ENCODE assay signal across 10 mouse cellular contexts in genomic region chr4:107121165-107121943, GRCm38 (mm10). TPM values are rescaled to one million over a fixed set of nuclear protein-coding genes. Genes with fewer than 3 reads are reported as not detected.
DNase-seq lines count a peak whose midpoint lies in the region; ATAC-seq and TF ChIP-seq lines count a peak whose summit lies in the region.
"Had no signal": no experiment of that assay in that cellular context is flagged by ENCODE, and none has a peak within 500 bp of the region (broad histone marks: within the 10 kb centered on the region; RNA-seq: fewer than 3 reads in every experiment).

No protein-coding gene starts in this region.

- peak; percentile 10; the same call in 1 of the 2 replicates for ATAC-seq in intestine, embryonic 16.5 days
- ATAC-seq: Patski had no signal

- H3K27ac ChIP-seq in layer of hippocampus, adult 2 months = no peak overlapping the region
- H3K27ac ChIP-seq in gastrocnemius, adult 2 months = no peak overlapping the region
- H3K27ac ChIP-seq in intestine, embryonic 16.5 days (ENCODE audit: low read length) = no peak overlapping the region

- H3K9ac ChIP-seq in intestine, embryonic 16.5 days (ENCODE audit: low read depth, low read length) = no peak overlapping the region

- intact Hi-C loops in gastrocnemius, adult 2 months (cut with DNase I) = loop anchor here (5.0 kb wide), 2 partner anchors 129 to 284 kb away; no protein-coding TSS in a partner anchor

- 57% methylated on average over 12 of the region's 12 CpGs for WGBS in intestine, embryonic 16.5 days

- TF ChIP-seq CTCF in layer of hippocampus, adult 2 months (conservative IDR thresholded peaks at IDR 0.05) = peak; percentile 59
- peak; percentile 64 for TF ChIP-seq CTCF in gastrocnemius, adult 2 months (IDR thresholded peaks at IDR 0.05)

- no peaks in the 10 kb centered on the region for H3K36me3 ChIP-seq in intestine, embryonic 16.5 days (ENCODE audit: control insufficient read depth, insufficient read depth, low read length)

- H3K27me3 ChIP-seq in intestine, embryonic 16.5 days (replicated peaks; ENCODE audit: control insufficient read depth, insufficient read depth, low read length) = no peaks in the 10 kb centered on the region
- H3K27me3 ChIP-seq: Patski had no signal

- DNase-seq in layer of hippocampus, adult 2 months (ENCODE audit: low spot score in 2 of 2) = no peak
- DNase-seq in layer of hippocampus, adult 8-10 months (ENCODE audit: low spot score in 2 of 2) = no peak
- DNase-seq in cerebellum, adult 18-20 months = peak; percentile 15 to 22
- DNase-seq in gastrocnemius, adult 2 months = peak; percentile 64
- DNase-seq in lung, postnatal 4 days = peak; percentile 52 to 55
- peak; percentile 23 for DNase-seq in yolk sac, embryonic 10.5 days (ENCODE audit: low spot score)
- DNase-seq in spleen, postnatal 36 days (ENCODE audit: low spot score in 2 of 2) = no peak

- H3K4me1 ChIP-seq in intestine, embryonic 16.5 days (ENCODE audit: control insufficient read depth, insufficient read depth, low read length) = peaks cover 7% of the 10 kb centered on the region; the same call in 1 of the 2 replicates

- no peak overlapping the region for H3K4me2 ChIP-seq in intestine, embryonic 16.5 days (ENCODE audit: low read depth, low read length)

- H3K4me3 ChIP-seq in layer of hippocampus, adult 2 months = no peak overlapping the region
- no peak overlapping the region for H3K4me3 ChIP-seq in gastrocnemius, adult 2 months
- H3K4me3 ChIP-seq in intestine, embryonic 16.5 days (ENCODE audit: low read length) = no peak overlapping the region

- H3K9me3 ChIP-seq in intestine, embryonic 16.5 days (ENCODE audit: control insufficient read depth, low read length) = no peaks in the 10 kb centered on the region

RNA-seq across cellular contexts. Expression of gene Cdcp2, which starts 24.7 kb away (rescaled TPM):
- not detected for total RNA-seq in layer of hippocampus, adult 2 months (2021)
- total RNA-seq in layer of hippocampus, adult 8-10 months (2022) = not detected
- not detected for total RNA-seq in gastrocnemius, adult 2 months (2021)
- not detected in 2 replicates for polyA plus RNA-seq in intestine, embryonic 16.5 days (2015; fragmentation: Nextera tagmentation; extraction: Ambion mirVana)
- polyA plus RNA-seq: Patski; small intestine, adult 2 months had no signal

RNA-seq across cellular contexts. Expression of gene Cyb5rl, which starts 54.6 kb away (rescaled TPM):
- 1 to 10 TPM; 3.9 to 9.6 TPM for total RNA-seq in layer of hippocampus, adult 2 months (2021)
- 10 to 100 TPM in 1 of 4 experiments, 1 to 10 TPM in 3; 6.0 to 10.5 (median 7.5) TPM for total RNA-seq in layer of hippocampus, adult 8-10 months (2022)
- total RNA-seq in gastrocnemius, adult 2 months (2021) = 10 to 100 TPM; 16.3 to 20.1 TPM
- polyA plus RNA-seq in intestine, embryonic 16.5 days (2015; fragmentation: Nextera tagmentation; extraction: Ambion mirVana) = 7.2 and 7.7 TPM in 2 replicates

RNA-seq across cellular contexts. Expression of gene Mrpl37, which starts 54.7 kb away (rescaled TPM):
- total RNA-seq in layer of hippocampus, adult 2 months (2021) = 10 to 100 TPM; 59.4 to 59.9 TPM
- total RNA-seq in layer of hippocampus, adult 8-10 months (2022) = 10 to 100 TPM; 55.4 to 67.1 (median 61.9) TPM
- 10 to 100 TPM; 80.8 to 97.5 TPM for total RNA-seq in gastrocnemius, adult 2 months (2021)
- polyA plus RNA-seq in intestine, embryonic 16.5 days (2015; fragmentation: Nextera tagmentation; extraction: Ambion mirVana) = 112 and 117 TPM in 2 replicates

RNA-seq across cellular contexts. Expression of gene Tmem59, which starts 56.8 kb away (rescaled TPM):
- 100 to 1,000 TPM; 207 TPM for total RNA-seq in layer of hippocampus, adult 2 months (2021)
- total RNA-seq in layer of hippocampus, adult 8-10 months (2022) = 100 to 1,000 TPM; 213 to 240 (median 224) TPM
- 10 to 100 TPM; 68.2 to 84.3 TPM for total RNA-seq in gastrocnemius, adult 2 months (2021)
- 449 TPM in 2 replicates for polyA plus RNA-seq in intestine, embryonic 16.5 days (2015; fragmentation: Nextera tagmentation; extraction: Ambion mirVana)

RNA-seq across cellular contexts. Expression of gene Tceanc2, which starts 57.6 kb away (rescaled TPM):
- total RNA-seq in layer of hippocampus, adult 2 months (2021) = 10 to 100 TPM; 14.6 to 18.0 TPM
- total RNA-seq in layer of hippocampus, adult 8-10 months (2022) = 10 to 100 TPM; 15.9 to 18.9 (median 17.0) TPM
- 10 to 100 TPM; 12.6 to 13.2 TPM for total RNA-seq in gastrocnemius, adult 2 months (2021)
- polyA plus RNA-seq in intestine, embryonic 16.5 days (2015; fragmentation: Nextera tagmentation; extraction: Ambion mirVana) = 17.6 and 19.4 TPM in 2 replicates

Comparison
In these comparisons a context has a peak if more than half of its experiments do, and no peak if none do; other contexts are left out.
1. DNase-seq: peak in cerebellum, adult 18-20 months (2 of 2), gastrocnemius, adult 2 months (single experiment), lung, postnatal 4 days (2 of 2) and yolk sac, embryonic 10.5 days (single experiment); none in layer of hippocampus, adult 2 months (0 of 2), layer of hippocampus, adult 8-10 months (0 of 2) and spleen, postnatal 36 days (0 of 2).